ENCODE assay signal across 31 mouse cellular contexts in the genomic region with DNA sequence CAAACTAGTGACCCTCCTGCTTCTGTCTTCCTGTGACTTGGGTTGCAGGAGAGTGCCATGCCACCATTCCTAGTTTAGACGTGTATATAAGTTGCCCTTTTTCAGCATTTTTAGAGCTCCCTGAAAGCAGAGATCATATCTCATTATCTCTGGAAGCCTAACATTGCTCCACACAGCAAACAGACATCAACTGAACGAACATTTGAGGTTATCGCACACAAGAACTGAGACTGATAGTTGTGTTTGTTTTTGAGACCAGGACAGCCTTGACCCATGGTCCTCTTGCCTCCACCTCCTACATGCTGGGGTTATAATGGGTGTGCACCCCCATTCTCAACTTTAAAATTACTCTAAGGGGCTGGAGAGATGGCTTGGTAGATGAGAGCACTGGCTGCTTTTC. TPM values are rescaled to one million over a fixed set of nuclear protein-coding genes. Genes with fewer than 3 reads are reported as not detected.
DNase-seq lines count a peak whose midpoint lies in the region; ATAC-seq and TF ChIP-seq lines count a peak whose summit lies in the region.
"Had no signal": no experiment of that assay in that cellular context is flagged by ENCODE, and none has a peak within 500 bp of the region (broad histone marks: within the 10 kb centered on the region; RNA-seq: fewer than 3 reads in every experiment).

No protein-coding gene starts in this region.

- no peaks in the 10 kb centered on the region for H3K27me3 ChIP-seq in heart, embryonic 14.5 days (ENCODE audit: control insufficient read depth, insufficient read depth, low read length)
- H3K27me3 ChIP-seq in lung, embryonic 15.5 days, result no peaks in the 10 kb centered on the region
- no peaks in the 10 kb centered on the region for H3K27me3 ChIP-seq in lung, postnatal 0 days (replicated peaks; ENCODE audit: insufficient read depth, low read length)
- H3K27me3 ChIP-seq: intestine, embryonic 15.5 days; neural tube, embryonic 13.5 days had no signal

- no peak overlapping the region for H3K9ac ChIP-seq in heart, embryonic 14.5 days (ENCODE audit: low read length)
- no peak overlapping the region for H3K9ac ChIP-seq in lung, embryonic 15.5 days
- H3K9ac ChIP-seq in lung, postnatal 0 days (replicated peaks; ENCODE audit: low read depth), result no peak overlapping the region
- H3K9ac ChIP-seq: intestine, embryonic 15.5 days; neural tube, embryonic 13.5 days had no signal

- intact Hi-C loops in gastrocnemius, adult 2 months (cut with DNase I), result no loop called here

- no peak for ATAC-seq in heart, embryonic 14.5 days (ENCODE audit: insufficient number of reproducible peaks, insufficient read depth, low FRiP score, low read depth)
- no peak for ATAC-seq in lung, embryonic 15.5 days (ENCODE audit: borderline replicate concordance, extremely low read depth, low FRiP score, low TSS enrichment)
- ATAC-seq in lung, postnatal 0 days, result no peak
- ATAC-seq in megakaryocyte progenitor cell, adult 5-6 weeks (replicated peaks; ENCODE audit: poor library complexity), result no peak
- ATAC-seq: activated CD4-positive, CD25-positive, alpha-beta regulatory T cell, adult 4 months; forebrain, embryonic 16.5 days; hindbrain, embryonic 16.5 days; intestine, embryonic 15.5 days; midbrain, embryonic 16.5 days had no signal

- H3K4me1 ChIP-seq in heart, embryonic 14.5 days (ENCODE audit: control insufficient read depth in 2 of 2, insufficient read depth in 2 of 2, low read length in 2 of 2), result peaks cover 42 to 83% of the 10 kb centered on the region in 2 experiments
- peaks cover 74% of the 10 kb centered on the region for H3K4me1 ChIP-seq in lung, embryonic 15.5 days
- peaks cover 20% of the 10 kb centered on the region for H3K4me1 ChIP-seq in lung, postnatal 0 days (ENCODE audit: insufficient read depth, low read depth, low read length)

- H3K36me3 ChIP-seq in heart, embryonic 14.5 days (ENCODE audit: control insufficient read depth, insufficient read depth, low read length), result peaks cover 29% of the 10 kb centered on the region
- H3K36me3 ChIP-seq in lung, embryonic 15.5 days, result no peaks in the 10 kb centered on the region
- no peaks in the 10 kb centered on the region for H3K36me3 ChIP-seq in lung, postnatal 0 days (ENCODE audit: insufficient read depth, low read length)
- H3K36me3 ChIP-seq: forebrain, embryonic 10.5 days; hindbrain, embryonic 10.5 days; intestine, embryonic 15.5 days; neural tube, embryonic 13.5 days had no signal

- 67% methylated on average over 3 of the region's 3 CpGs for WGBS in heart, embryonic 14.5 days
- 50% methylated on average over 3 of the region's 3 CpGs for WGBS in lung, embryonic 15.5 days
- 55% methylated on average over 3 of the region's 3 CpGs for WGBS in lung, postnatal 0 days

- 0 out of 2 replicates have a peak overlapping the region, but pooled peaks have one; percentile 5 for H3K27ac ChIP-seq in gastrocnemius, adult 2 months
- peak overlapping the region; percentile 2 to 56; a peak in 3 of 4 replicates for H3K27ac ChIP-seq in heart, embryonic 14.5 days (replicated peaks in 1 of 2; ENCODE audit: control insufficient read depth in 1 of 2, insufficient read depth in 1 of 2, low read depth in 2 of 2, low read length in 2 of 2)
- H3K27ac ChIP-seq in lung, embryonic 15.5 days, result 0 out of 2 replicates have a peak overlapping the region, but pooled peaks have one; percentile 24
- no peak overlapping the region for H3K27ac ChIP-seq in lung, postnatal 0 days (ENCODE audit: low read length)
- H3K27ac ChIP-seq: embryonic facial prominence, embryonic 10.5 days; forebrain, embryonic 10.5 days; hindbrain, embryonic 10.5 days; intestine, embryonic 15.5 days; limb, embryonic 10.5 days; neural tube, embryonic 13.5 days had no signal

- TF ChIP-seq EP300 in lung, postnatal 0 days (IDR thresholded peaks at IDR 0.05), result no peak

- DNase-seq in gastrocnemius, adult 2 months, result no peak
- no peak for DNase-seq in gastrocnemius, adult 8-10 months (ENCODE audit: low spot score in 2 of 2)
- no peak for DNase-seq in heart, adult 8-10 months (ENCODE audit: low spot score)
- DNase-seq in lung, postnatal 0 days (ENCODE audit: low spot score), result no peak
- no peak for DNase-seq in testis, postnatal 14 days (ENCODE audit: low spot score)
- DNase-seq: adrenal gland, adult 8-10 months; cerebellum, adult 11-12 months; cerebellum, postnatal 10 days; gastrocnemius, postnatal 25 days; kidney, adult 8-10 months; kidney, postnatal 10 days; lung, adult 2 months; lung, postnatal 4 days; retina, postnatal 1 day; right cerebral cortex, postnatal 25 days; thymus, adult 2 months; thymus, postnatal 4 days had no signal

- H3K4me3 ChIP-seq in gastrocnemius, adult 2 months, result no peak overlapping the region
- no peak overlapping the region for H3K4me3 ChIP-seq in heart, embryonic 14.5 days (ENCODE audit: control insufficient read depth in 1 of 2, insufficient read depth in 1 of 2, low read depth in 1 of 2, low read length in 2 of 2)
- no peak overlapping the region for H3K4me3 ChIP-seq in lung, embryonic 15.5 days
- no peak overlapping the region for H3K4me3 ChIP-seq in lung, postnatal 0 days (ENCODE audit: low read depth, low read length)
- H3K4me3 ChIP-seq: embryonic facial prominence, embryonic 10.5 days; forebrain, embryonic 10.5 days; hindbrain, embryonic 10.5 days; intestine, embryonic 15.5 days; limb, embryonic 10.5 days; myocyte; neural tube, embryonic 13.5 days had no signal

- no peaks in the 10 kb centered on the region for H3K9me3 ChIP-seq in heart, embryonic 14.5 days (ENCODE audit: control insufficient read depth, low read length)
- H3K9me3 ChIP-seq in lung, embryonic 15.5 days, result no peaks in the 10 kb centered on the region
- no peaks in the 10 kb centered on the region for H3K9me3 ChIP-seq in lung, postnatal 0 days (ENCODE audit: low read length)
- H3K9me3 ChIP-seq: embryonic facial prominence, embryonic 10.5 days; forebrain, embryonic 10.5 days; hindbrain, embryonic 10.5 days; intestine, embryonic 15.5 days; limb, embryonic 10.5 days; neural tube, embryonic 13.5 days had no signal

- no peak for TF ChIP-seq CTCF in gastrocnemius, adult 2 months (IDR thresholded peaks at IDR 0.05)
- no peak for TF ChIP-seq CTCF in lung, postnatal 0 days (IDR thresholded peaks at IDR 0.05)

- no peak overlapping the region for H3K4me2 ChIP-seq in heart, embryonic 14.5 days (ENCODE audit: low read length)
- H3K4me2 ChIP-seq in lung, embryonic 15.5 days, result no peak overlapping the region
- H3K4me2 ChIP-seq in lung, postnatal 0 days (replicated peaks; ENCODE audit: low read depth, low read length), result no peak overlapping the region
- H3K4me2 ChIP-seq: intestine, embryonic 15.5 days; neural tube, embryonic 13.5 days had no signal

RNA-seq across cellular contexts. Expression of a gene that starts 27.2 kb away (rescaled TPM):
- total RNA-seq in gastrocnemius, adult 2 months (2021), result 10 to 100 TPM; 36.9 to 46.7 TPM
- total RNA-seq in gastrocnemius, adult 8-10 months (2022), result 10 to 100 TPM; 41.4 to 54.3 (median 46.9) TPM
- 196 and 201 TPM in 2 replicates for polyA plus RNA-seq in heart, embryonic 14.5 days (2014; fragmentation: Nextera tagmentation; extraction: Ambion mirVana)
- total RNA-seq in heart, adult 8-10 months (2022), result 100 to 1,000 TPM; 103 to 124 (median 118) TPM
- 58.4 and 62.5 TPM in 2 replicates for polyA plus RNA-seq in lung, embryonic 15.5 days (2015; fragmentation: Nextera tagmentation; extraction: Ambion mirVana)
- polyA plus RNA-seq in lung, postnatal 0 days (2015; fragmentation: Nextera tagmentation; extraction: Ambion mirVana), result 26.7 and 27.9 TPM in 2 replicates
- 1.2 and 2.6 TPM in 2 replicates for total RNA-seq in megakaryocyte progenitor cell, adult 5-6 weeks (2015)
- total RNA-seq in megakaryocyte progenitor cell, adult 5-6 weeks (2017), result 3.0 and 4.1 TPM in 2 replicates

Comparison
In these comparisons a context has a peak if more than half of its experiments do, and no peak if none do; other contexts are left out.
1. RNA of a gene that starts 27.2 kb away (total RNA-seq): 103 to 124 TPM in heart, adult 8-10 months, 41.4 to 54.3 TPM in gastrocnemius, adult 8-10 months and 36.9 to 46.7 TPM in gastrocnemius, adult 2 months; 1.2 to 4.1 TPM in megakaryocyte progenitor cell, adult 5-6 weeks; every median in the first group is over 4 times any median in the second.